Comparison of ENCODE assay signal across 7 mouse cellular contexts in the genomic region with DNA sequence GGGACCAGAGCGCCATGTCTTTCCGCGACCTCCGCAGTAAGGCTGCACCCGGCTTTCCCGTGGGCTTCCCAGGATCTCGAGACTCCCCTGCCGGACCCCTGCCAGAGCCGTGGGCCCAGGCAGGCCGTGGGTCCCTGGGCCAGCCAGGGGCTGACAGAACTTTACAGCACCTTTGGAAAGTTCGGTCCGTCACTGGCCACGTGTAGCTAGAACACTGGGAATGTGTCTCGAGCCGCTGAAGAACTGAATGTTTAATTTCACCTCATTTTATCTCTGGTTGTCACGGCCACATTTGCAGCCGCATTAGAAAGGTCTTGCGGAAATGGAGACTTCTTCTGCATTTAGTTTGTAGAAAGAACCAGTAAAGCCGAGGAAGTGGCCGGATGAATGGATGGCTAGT. TPM values are rescaled to one million over a fixed set of nuclear protein-coding genes. Genes with fewer than 3 reads are reported as not detected.
DNase-seq lines count a peak whose midpoint lies in the region; ATAC-seq and TF ChIP-seq lines count a peak whose summit lies in the region.

No protein-coding gene starts in this region.

- WGBS in neural tube, embryonic 11.5 days = 12% methylated on average over 20 of the region's 20 CpGs
- WGBS in forebrain, embryonic 10.5 days = 12% methylated on average over 20 of the region's 20 CpGs
- WGBS in limb, embryonic 15.5 days = 6% methylated on average over 20 of the region's 20 CpGs
- WGBS in stomach, postnatal 0 days = 5% methylated on average over 20 of the region's 20 CpGs

- H3K9ac ChIP-seq in neural tube, embryonic 11.5 days (ENCODE audit: low read length) = peak overlapping the region; percentile 54
- peak overlapping the region; percentile 78 for H3K9ac ChIP-seq in limb, embryonic 15.5 days
- peak overlapping the region; percentile 79 for H3K9ac ChIP-seq in stomach, postnatal 0 days (ENCODE audit: low read length)

- no peaks in the 10 kb centered on the region for H3K27me3 ChIP-seq in neural tube, embryonic 11.5 days (ENCODE audit: control insufficient read depth, insufficient read depth, low read length)
- H3K27me3 ChIP-seq in forebrain, embryonic 10.5 days (ENCODE audit: poor library complexity, severe bottlenecking) = no peaks in the 10 kb centered on the region
- no peaks in the 10 kb centered on the region for H3K27me3 ChIP-seq in limb, embryonic 15.5 days
- H3K27me3 ChIP-seq in stomach, postnatal 0 days (ENCODE audit: control insufficient read depth, insufficient read depth, low read length) = no peaks in the 10 kb centered on the region

- H3K4me3 ChIP-seq in neural tube, embryonic 11.5 days (ENCODE audit: low read depth, low read length) = peak overlapping the region; percentile 46
- peak overlapping the region; percentile 67 for H3K4me3 ChIP-seq in forebrain, embryonic 10.5 days
- peak overlapping the region; percentile 68 for H3K4me3 ChIP-seq in limb, embryonic 15.5 days
- H3K4me3 ChIP-seq in stomach, postnatal 0 days (ENCODE audit: low read depth, low read length) = peak overlapping the region; percentile 61

- DNase-seq in neural tube, embryonic 11.5 days (ENCODE audit: low spot score) = no peak
- DNase-seq in neural tube, embryonic 10.5 days (ENCODE audit: extremely low spot score, low spot score) = no peak
- DNase-seq in forebrain, embryonic 10.5 days (ENCODE audit: extremely low spot score, low spot score) = no peak
- DNase-seq in stomach, postnatal 0 days (ENCODE audit: low spot score) = no peak
- no peak for DNase-seq in ovary, postnatal 36 days (ENCODE audit: low spot score)
- DNase-seq in left cerebral cortex, adult 9 months (ENCODE audit: low spot score in 2 of 2) = no peak

- peak overlapping the region; percentile 66 for H3K4me2 ChIP-seq in neural tube, embryonic 11.5 days (ENCODE audit: low read depth)
- H3K4me2 ChIP-seq in limb, embryonic 15.5 days = peak overlapping the region; percentile 77
- H3K4me2 ChIP-seq in stomach, postnatal 0 days (replicated peaks; ENCODE audit: low read depth) = peak overlapping the region; percentile 80

- H3K9me3 ChIP-seq in neural tube, embryonic 11.5 days (ENCODE audit: control insufficient read depth, low read length) = no peaks in the 10 kb centered on the region
- H3K9me3 ChIP-seq in forebrain, embryonic 10.5 days = no peaks in the 10 kb centered on the region
- no peaks in the 10 kb centered on the region for H3K9me3 ChIP-seq in limb, embryonic 15.5 days
- H3K9me3 ChIP-seq in stomach, postnatal 0 days (ENCODE audit: control insufficient read depth, low read length) = no peaks in the 10 kb centered on the region

- TF ChIP-seq EP300 in stomach, postnatal 0 days (optimal IDR thresholded peaks at IDR 0.05) = no peak

- no peaks in the 10 kb centered on the region; the same call in 1 of the 2 replicates for H3K36me3 ChIP-seq in neural tube, embryonic 11.5 days (ENCODE audit: control insufficient read depth, insufficient read depth, low read length)
- peaks cover 50% of the 10 kb centered on the region for H3K36me3 ChIP-seq in forebrain, embryonic 10.5 days (replicated peaks)
- peaks cover 44% of the 10 kb centered on the region for H3K36me3 ChIP-seq in limb, embryonic 15.5 days
- peaks cover 8% of the 10 kb centered on the region; the same call in 1 of the 2 replicates for H3K36me3 ChIP-seq in stomach, postnatal 0 days (ENCODE audit: control insufficient read depth, insufficient read depth, low read length)

- TF ChIP-seq CTCF in stomach, postnatal 0 days (IDR thresholded peaks at IDR 0.05; ENCODE audit: low read depth) = no peak

- ATAC-seq in neural tube, embryonic 11.5 days (ENCODE audit: insufficient read depth, low FRiP score, low TSS enrichment) = no peak
- ATAC-seq in limb, embryonic 15.5 days (ENCODE audit: insufficient number of reproducible peaks, low FRiP score, low TSS enrichment, low read depth) = no peak; the same call in 1 of the 2 replicates
- ATAC-seq in stomach, postnatal 0 days (ENCODE audit: low FRiP score, low TSS enrichment) = no peak

- H3K27ac ChIP-seq in neural tube, embryonic 11.5 days (ENCODE audit: low read depth, low read length) = no peak overlapping the region
- peak overlapping the region; percentile 89 for H3K27ac ChIP-seq in forebrain, embryonic 10.5 days
- H3K27ac ChIP-seq in limb, embryonic 15.5 days = peak overlapping the region; percentile 79
- peak overlapping the region; percentile 80 for H3K27ac ChIP-seq in stomach, postnatal 0 days (replicated peaks)

- peaks cover 5% of the 10 kb centered on the region; the same call in 1 of the 2 replicates for H3K4me1 ChIP-seq in neural tube, embryonic 11.5 days (ENCODE audit: control insufficient read depth, insufficient read depth, low read length)
- H3K4me1 ChIP-seq in forebrain, embryonic 10.5 days = peaks cover 27% of the 10 kb centered on the region
- H3K4me1 ChIP-seq in limb, embryonic 15.5 days = peaks cover 9% of the 10 kb centered on the region
- H3K4me1 ChIP-seq in stomach, postnatal 0 days (replicated peaks; ENCODE audit: control insufficient read depth, insufficient read depth) = 0 out of 2 replicates have a peak, but pooled peaks cover 2% of the 10 kb centered on the region

RNA-seq across cellular contexts. Expression of a gene that starts 0.5 kb away (rescaled TPM):
- polyA plus RNA-seq in neural tube, embryonic 11.5 days (2014; fragmentation: Nextera tagmentation; extraction: Ambion mirVana) = 23.3 and 25.2 TPM in 2 replicates
- 23.3 and 27.4 TPM in 2 replicates for polyA plus RNA-seq in forebrain, embryonic 10.5 days (2016; fragmentation: Nextera tagmentation; extraction: Ambion mirVana)
- polyA plus RNA-seq in limb, embryonic 15.5 days (2015; fragmentation: Nextera tagmentation; extraction: Ambion mirVana) = 26.7 and 33.4 TPM in 2 replicates
- polyA plus RNA-seq in stomach, postnatal 0 days (2015; fragmentation: Nextera tagmentation; extraction: Ambion mirVana) = 13.6 and 13.8 TPM in 2 replicates

RNA-seq across cellular contexts. Expression of a gene that starts 0.6 kb away (rescaled TPM):
- 3.5 and 5.5 TPM in 2 replicates for polyA plus RNA-seq in neural tube, embryonic 11.5 days (2014; fragmentation: Nextera tagmentation; extraction: Ambion mirVana)
- polyA plus RNA-seq in forebrain, embryonic 10.5 days (2016; fragmentation: Nextera tagmentation; extraction: Ambion mirVana) = 6.8 and 6.9 TPM in 2 replicates
- polyA plus RNA-seq in limb, embryonic 15.5 days (2015; fragmentation: Nextera tagmentation; extraction: Ambion mirVana) = 6.1 and 7.7 TPM in 2 replicates
- polyA plus RNA-seq in stomach, postnatal 0 days (2015; fragmentation: Nextera tagmentation; extraction: Ambion mirVana) = 8.3 and 8.5 TPM in 2 replicates

RNA-seq across cellular contexts. Expression of a gene that starts 24.7 kb away (rescaled TPM):
- polyA plus RNA-seq in neural tube, embryonic 11.5 days (2014; fragmentation: Nextera tagmentation; extraction: Ambion mirVana) = 1.5 TPM in 1 of 2 replicates, not detected in the other
- 2.5 and 3.9 TPM in 2 replicates for polyA plus RNA-seq in forebrain, embryonic 10.5 days (2016; fragmentation: Nextera tagmentation; extraction: Ambion mirVana)
- 2.7 and 3.4 TPM in 2 replicates for polyA plus RNA-seq in limb, embryonic 15.5 days (2015; fragmentation: Nextera tagmentation; extraction: Ambion mirVana)
- 0.75 and 1.9 TPM in 2 replicates for polyA plus RNA-seq in stomach, postnatal 0 days (2015; fragmentation: Nextera tagmentation; extraction: Ambion mirVana)

RNA-seq across cellular contexts. Expression of a gene that starts 24.8 kb away (rescaled TPM):
- 9.5 and 9.6 TPM in 2 replicates for polyA plus RNA-seq in neural tube, embryonic 11.5 days (2014; fragmentation: Nextera tagmentation; extraction: Ambion mirVana)
- 5.4 and 6.5 TPM in 2 replicates for polyA plus RNA-seq in forebrain, embryonic 10.5 days (2016; fragmentation: Nextera tagmentation; extraction: Ambion mirVana)
- polyA plus RNA-seq in limb, embryonic 15.5 days (2015; fragmentation: Nextera tagmentation; extraction: Ambion mirVana) = 6.2 and 6.8 TPM in 2 replicates
- polyA plus RNA-seq in stomach, postnatal 0 days (2015; fragmentation: Nextera tagmentation; extraction: Ambion mirVana) = 2.2 and 3.5 TPM in 2 replicates

RNA-seq across cellular contexts. Expression of a gene that starts 36.9 kb away (rescaled TPM):
- polyA plus RNA-seq in neural tube, embryonic 11.5 days (2014; fragmentation: Nextera tagmentation; extraction: Ambion mirVana) = 66.2 and 66.5 TPM in 2 replicates
- polyA plus RNA-seq in forebrain, embryonic 10.5 days (2016; fragmentation: Nextera tagmentation; extraction: Ambion mirVana) = 59.3 and 62.2 TPM in 2 replicates
- polyA plus RNA-seq in limb, embryonic 15.5 days (2015; fragmentation: Nextera tagmentation; extraction: Ambion mirVana) = 54.2 and 56.0 TPM in 2 replicates
- 26.7 and 30.8 TPM in 2 replicates for polyA plus RNA-seq in stomach, postnatal 0 days (2015; fragmentation: Nextera tagmentation; extraction: Ambion mirVana)
